Mouse (Mus musculus): ENCODE data around the gene Zyx. TPM values are rescaled to one million over a fixed set of nuclear protein-coding genes. Genes with fewer than 3 reads are reported as not detected.

The Zyx gene
- total RNA-seq, 2 experiments from 2014 or later, result 57.1 to 59.8 TPM

GRCm38 (mm10) chr6:42362497-42362896 lies 13.1 kb downstream of the Zyx start:
- intact Hi-C loops (cut with DNase I), result no loop called here
- DNase-seq (ENCODE audit: low spot score), result no peak

- DNase-seq (ENCODE audit: low spot score), result no peak
- intact Hi-C loops (cut with DNase I), result no loop called here
Measured at GRCm38 (mm10) chr6:42362974-42363373, 13.5 kb downstream of the Zyx start.

GRCm38 (mm10) chr6:42364066-42364465 lies 14.6 kb downstream of the Zyx start:
- DNase-seq (ENCODE audit: low spot score), result no peak
- intact Hi-C loops (cut with DNase I), result no loop called here

- intact Hi-C loops (cut with DNase I), result no loop called here
- no peak for DNase-seq (ENCODE audit: low spot score)
Measured at GRCm38 (mm10) chr6:42364607-42365006, 15.2 kb downstream of the Zyx start.

GRCm38 (mm10) chr6:42365215-42365614 lies 15.8 kb downstream of the Zyx start:
- intact Hi-C loops (cut with DNase I), result no loop called here
- no peak for DNase-seq (ENCODE audit: low spot score)

GRCm38 (mm10) chr6:42369870-42370269 lies 20.4 kb downstream of the Zyx start:
- DNase-seq (ENCODE audit: low spot score), result no peak
- intact Hi-C loops (cut with DNase I), result no loop called here

- no peak for DNase-seq (ENCODE audit: low spot score)
- intact Hi-C loops (cut with DNase I), result no loop called here
Measured at GRCm38 (mm10) chr6:42370630-42371363, 21.4 kb downstream of the Zyx start.

- no peak for DNase-seq (ENCODE audit: low spot score)
- intact Hi-C loops (cut with DNase I), result no loop called here
Measured at GRCm38 (mm10) chr6:42372001-42372400, 22.6 kb downstream of the Zyx start.

- intact Hi-C loops (cut with DNase I), result no loop called here
- no peak for DNase-seq (ENCODE audit: low spot score)
Measured at GRCm38 (mm10) chr6:42372421-42372815, 23.0 kb downstream of the Zyx start.

- no peak for DNase-seq (ENCODE audit: low spot score)
- intact Hi-C loops (cut with DNase I), result no loop called here
Measured at GRCm38 (mm10) chr6:42372816-42373547, 23.6 kb downstream of the Zyx start, which contains the start of gene Epha1. Gene Epha1, minus strand, starts transcription at chr6:42373268.

GRCm38 (mm10) chr6:42373669-42374430 lies 24.4 kb downstream of the Zyx start:
- intact Hi-C loops (cut with DNase I), result no loop called here

GRCm38 (mm10) chr6:42374701-42375100 lies 25.3 kb downstream of the Zyx start:
- intact Hi-C loops (cut with DNase I), result loop anchor here (1.0 kb wide), 1 partner anchor 24 kb away; no protein-coding TSS in a partner anchor

More at GRCm38 (mm10) chr6:42373669-42374430, 24.4 kb downstream of the Zyx start:
- no peak for DNase-seq (ENCODE audit: low spot score)

GRCm38 (mm10) chr6:42375131-42375530 lies 25.7 kb downstream of the Zyx start:
- no peak for DNase-seq (ENCODE audit: low spot score)
- intact Hi-C loops (cut with DNase I), result loop anchor here (1.0 kb wide), 1 partner anchor 25 kb away; no protein-coding TSS in a partner anchor

More at GRCm38 (mm10) chr6:42374701-42375100, 25.3 kb downstream of the Zyx start:
- DNase-seq (ENCODE audit: low spot score), result no peak

GRCm38 (mm10) chr6:42376016-42376415 lies 26.6 kb downstream of the Zyx start:
- intact Hi-C loops (cut with DNase I), result no loop called here
- no peak for DNase-seq (ENCODE audit: low spot score)

- DNase-seq (ENCODE audit: low spot score), result no peak
- intact Hi-C loops (cut with DNase I), result no loop called here
Measured at GRCm38 (mm10) chr6:42376504-42377019, 27.1 kb downstream of the Zyx start.

- intact Hi-C loops (cut with DNase I), result no loop called here
- no peak for DNase-seq (ENCODE audit: low spot score)
Measured at GRCm38 (mm10) chr6:42377280-42377679, 27.9 kb downstream of the Zyx start.

- intact Hi-C loops (cut with DNase I), result no loop called here
- no peak for DNase-seq (ENCODE audit: low spot score)
Measured at GRCm38 (mm10) chr6:42379551-42379950, 30.1 kb downstream of the Zyx start.

GRCm38 (mm10) chr6:42380416-42381144 lies 31.1 kb downstream of the Zyx start:
- DNase-seq (ENCODE audit: low spot score), result no peak
- intact Hi-C loops (cut with DNase I), result loop anchor here (5.0 kb wide), 3 partner anchors 52 to 202 kb away; partner anchors contain the start of gene Tas2r126

- intact Hi-C loops (cut with DNase I), result loop anchor here (5.0 kb wide), 3 partner anchors 51 to 201 kb away; partner anchors contain the start of gene Tas2r126
- no peak for DNase-seq (ENCODE audit: low spot score)
Measured at GRCm38 (mm10) chr6:42381221-42381620, 31.8 kb downstream of the Zyx start.

Data from heart, postnatal 25 days (tissue).